Mouse (Mus musculus) cerebellum, adult 9-10 months (tissue): ENCODE measurements around the gene Shisa9.

Source experiments
- DNase-seq: peaks from one replicate; pipeline ENCODE4 v3.0.0; 2022

Gene Shisa9

GRCm38 (mm10) chr16:12203055-12203454 is 219.1 kb downstream of the Shisa9 start:
- DNase-seq: no peak

GRCm38 (mm10) chr16:12204423-12204822 is 220.5 kb downstream of the Shisa9 start:
- DNase-seq: no peak

- DNase-seq: no peak
These were observed 222.6 kb downstream of the Shisa9 start for GRCm38 (mm10) chr16:12206421-12206950.

GRCm38 (mm10) chr16:12206951-12207350 is 223.0 kb downstream of the Shisa9 start:
- no peak for DNase-seq

- no peak for DNase-seq
These were observed 225.4 kb downstream of the Shisa9 start for GRCm38 (mm10) chr16:12209355-12209754.

- DNase-seq: no peak
These were observed 225.9 kb downstream of the Shisa9 start for GRCm38 (mm10) chr16:12209819-12210218.

- no peak for DNase-seq
These were observed 230.1 kb downstream of the Shisa9 start for GRCm38 (mm10) chr16:12214018-12214417.

- no peak for DNase-seq
These were observed 233.6 kb downstream of the Shisa9 start for GRCm38 (mm10) chr16:12217289-12218150.

- no peak for DNase-seq
These were observed 234.2 kb downstream of the Shisa9 start for GRCm38 (mm10) chr16:12218151-12218532.

- DNase-seq: no peak
These were observed 235.9 kb downstream of the Shisa9 start for GRCm38 (mm10) chr16:12219821-12220220.

- DNase-seq: no peak
These were observed 239.6 kb downstream of the Shisa9 start for GRCm38 (mm10) chr16:12223537-12223936.

- DNase-seq: no peak
These were observed 243.0 kb downstream of the Shisa9 start for GRCm38 (mm10) chr16:12226937-12227336.

- DNase-seq: no peak
These were observed 249.4 kb downstream of the Shisa9 start for GRCm38 (mm10) chr16:12233288-12233687.

- no peak for DNase-seq
These were observed 250.4 kb downstream of the Shisa9 start for GRCm38 (mm10) chr16:12234289-12234688.

GRCm38 (mm10) chr16:12238611-12239010 is 254.7 kb downstream of the Shisa9 start:
- DNase-seq: no peak

GRCm38 (mm10) chr16:12259361-12259760 is 275.4 kb downstream of the Shisa9 start:
- no peak for DNase-seq

- no peak for DNase-seq
These were observed 281.9 kb downstream of the Shisa9 start for GRCm38 (mm10) chr16:12265828-12266227.

- DNase-seq: no peak
These were observed 316.6 kb downstream of the Shisa9 start for GRCm38 (mm10) chr16:12300523-12300922.

GRCm38 (mm10) chr16:12303420-12303819 is 319.5 kb downstream of the Shisa9 start:
- DNase-seq: no peak

GRCm38 (mm10) chr16:12307318-12307965 is 323.5 kb downstream of the Shisa9 start:
- no peak for DNase-seq

GRCm38 (mm10) chr16:12309826-12310225 is 325.9 kb downstream of the Shisa9 start:
- DNase-seq: no peak

- no peak for DNase-seq
These were observed 331.7 kb downstream of the Shisa9 start for GRCm38 (mm10) chr16:12315627-12316026.
